Mouse (Mus musculus) bone marrow macrophage, adult 2 months (primary cell): ENCODE data around the gene Dusp19.

Experiments used
- CTCF ChIP-seq: IDR thresholded peaks from 2 replicates; pipeline ENCODE4 v1.5.1; 2012; ENCODE audit warnings: low read depth, mild to moderate bottlenecking, low read length, moderate library complexity
- POLR2A ChIP-seq: IDR thresholded peaks from 2 replicates; pipeline ENCODE4 v1.6.1; 2012; ENCODE audit warnings: mild to moderate bottlenecking, low read depth, low read length, borderline replicate concordance

DNA sequence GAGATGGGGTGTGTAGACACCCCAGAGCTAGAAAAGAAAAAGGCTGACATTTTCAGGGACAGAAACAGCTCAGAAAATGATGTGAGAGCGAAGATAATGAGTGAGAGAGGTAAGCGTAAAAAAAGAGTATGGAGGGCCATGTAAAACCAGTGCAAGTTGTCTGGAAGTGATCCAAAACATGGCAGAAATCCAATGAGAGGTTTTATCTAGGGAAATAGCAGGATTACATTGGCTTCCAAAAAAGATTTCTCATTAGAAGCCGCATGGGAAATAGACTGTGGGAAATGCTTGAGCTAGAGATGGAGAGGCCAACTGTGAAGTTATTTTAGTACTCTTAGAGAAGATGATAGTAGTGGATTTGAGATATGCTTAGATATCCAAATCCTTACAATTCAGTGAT is 5.1 kb downstream of the Dusp19 start:
- no peak for TF ChIP-seq CTCF
- TF ChIP-seq POLR2A: no peak
